Mouse (Mus musculus): ENCODE results near the gene Foxn4. TPM values are rescaled to one million over a fixed set of nuclear protein-coding genes. Genes with fewer than 3 reads are reported as not detected.
A peak's percentile ranks its signal among the peaks of the same experiment; 100 is the strongest.

Foxn4 gene
- total RNA-seq, 2 experiments from 2014 or later: not detected

DNA sequence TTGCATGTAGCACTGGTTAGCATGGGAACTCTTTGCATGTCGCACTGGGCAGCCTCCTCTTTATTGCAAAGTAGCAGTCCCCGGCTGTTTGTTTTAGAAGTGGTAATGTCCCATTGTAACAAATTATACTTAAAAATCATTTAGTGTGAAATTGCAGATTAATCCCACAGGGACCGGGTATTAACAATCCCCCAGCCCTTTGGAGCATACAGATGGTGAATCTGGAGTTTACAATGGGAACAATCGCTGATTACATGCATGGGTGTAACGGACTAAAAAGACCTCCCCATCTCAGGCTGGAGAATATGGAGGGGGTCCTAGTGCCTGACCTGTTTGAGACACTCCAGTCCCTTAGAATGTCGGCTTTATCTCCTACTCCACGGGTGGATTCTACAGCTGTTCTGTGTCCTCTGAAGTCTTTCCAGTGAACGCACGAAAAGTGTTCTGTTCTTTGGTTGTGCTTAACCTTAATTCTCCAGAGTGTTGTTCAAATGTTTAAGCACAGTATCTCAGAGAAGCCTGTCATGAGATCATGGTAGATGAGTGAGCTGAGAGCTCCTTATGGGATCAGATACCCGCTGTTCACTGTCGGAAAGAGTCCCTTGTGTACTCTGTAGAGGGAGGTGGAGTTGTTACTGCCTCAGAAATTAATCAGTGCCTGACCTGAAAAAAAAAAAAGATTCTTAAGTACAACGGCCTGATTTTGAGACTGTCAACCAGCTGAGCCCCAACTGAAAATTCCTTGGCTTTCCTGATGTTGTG is 6.0 kb upstream of the Foxn4 start:
- DNase-seq: no peak

DNA sequence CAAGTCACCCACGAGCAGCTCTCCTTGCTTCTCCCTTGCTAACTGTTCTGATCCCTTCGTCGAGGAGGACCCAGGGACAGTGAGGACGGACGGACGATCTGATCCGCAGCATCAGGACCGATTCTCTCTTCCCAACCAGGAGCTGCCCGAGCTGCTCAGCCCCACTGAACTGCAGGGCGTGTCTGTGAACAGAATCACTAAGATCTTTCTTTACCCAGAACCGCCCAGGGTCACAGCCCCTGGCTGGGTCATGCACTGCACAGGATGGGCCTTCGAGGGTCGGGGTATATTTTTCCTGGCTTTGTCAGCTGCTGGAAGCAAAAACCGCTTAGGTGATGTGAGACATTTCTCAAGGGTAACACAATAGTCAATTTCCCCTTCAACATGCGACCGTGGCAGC is 2.4 kb upstream of the Foxn4 start:
- no peak for DNase-seq

DNA sequence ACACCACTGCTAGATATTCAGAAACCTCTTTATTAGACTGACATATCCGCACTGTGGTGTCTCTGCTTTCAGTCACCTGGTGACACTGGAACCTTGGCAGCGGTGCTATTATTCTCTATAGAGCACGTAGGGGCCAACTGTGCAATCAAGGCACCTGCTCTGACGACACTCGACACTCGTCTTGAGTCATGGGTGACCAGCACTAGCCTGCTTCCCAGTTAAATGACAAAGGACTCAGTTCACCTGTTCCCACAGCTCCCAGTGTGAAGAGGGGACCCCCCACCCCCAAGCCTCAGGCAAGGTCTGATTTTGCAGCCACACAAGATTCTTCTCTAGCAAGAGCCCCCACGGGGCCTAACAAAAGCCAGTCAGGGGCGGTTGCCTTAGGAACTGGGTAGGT is 1.7 kb upstream of the Foxn4 start:
- DNase-seq: no peak

DNA sequence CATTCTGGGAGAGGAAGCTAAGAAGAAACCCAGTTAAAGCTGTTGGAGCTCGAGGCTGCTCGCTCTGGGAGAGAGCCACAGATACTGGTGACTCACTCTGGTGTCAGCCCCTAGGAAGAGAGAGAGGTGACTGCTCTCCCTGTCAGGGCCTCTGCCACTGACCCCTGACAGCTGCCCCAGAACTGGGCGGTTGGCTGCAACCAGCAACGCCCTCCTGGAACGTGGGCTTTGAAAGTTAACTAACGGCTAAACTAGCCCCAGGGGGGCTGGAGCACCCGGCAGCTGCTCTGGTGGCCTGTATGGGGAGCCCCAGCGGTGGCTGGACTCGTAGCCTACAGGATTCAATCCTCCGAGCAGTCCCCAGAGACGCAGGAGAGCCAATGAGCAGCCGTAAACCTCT is 3.6 kb downstream of the Foxn4 start:
- DNase-seq: no peak

DNA sequence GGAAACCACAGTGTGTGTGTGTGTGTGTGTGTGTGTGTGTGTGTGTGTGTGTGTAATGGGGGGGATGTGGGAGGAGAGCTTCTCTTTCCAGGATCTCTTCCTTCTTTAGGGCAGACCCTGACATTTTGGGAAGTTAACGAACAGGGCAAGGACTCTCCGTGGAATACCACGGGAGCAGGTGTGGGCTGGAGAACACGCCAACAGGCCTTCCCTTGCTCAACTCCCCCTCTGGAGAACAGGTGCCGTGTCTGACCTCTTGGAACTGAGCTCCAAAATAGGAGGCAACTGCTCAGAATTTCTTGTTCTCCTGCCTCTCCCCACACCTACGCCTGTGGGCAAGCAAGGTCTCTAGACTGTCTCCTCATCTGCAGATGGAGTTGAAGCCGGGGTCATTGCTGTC is 4.1 kb downstream of the Foxn4 start:
- no peak for DNase-seq

DNA sequence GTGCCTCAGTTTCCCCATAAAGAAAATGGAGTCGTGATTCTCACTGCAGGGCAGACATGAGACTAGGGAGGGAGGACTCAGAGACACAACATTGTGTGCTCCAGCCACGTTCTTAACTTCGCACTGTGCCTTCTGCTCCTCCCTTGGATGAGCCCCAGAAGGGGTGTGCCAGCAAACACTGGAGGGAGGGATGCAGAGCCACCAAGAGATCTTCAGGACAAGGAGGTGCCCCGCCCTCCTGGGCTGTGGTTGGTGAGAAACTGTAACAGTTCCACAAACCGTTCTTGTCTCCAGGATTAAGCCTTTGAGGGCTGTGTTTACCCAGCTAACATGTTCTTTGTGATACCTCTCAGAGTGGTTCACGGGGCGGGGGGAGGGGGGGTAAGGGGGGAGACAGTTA is 5.0 kb downstream of the Foxn4 start:
- DNase-seq: no peak

DNA sequence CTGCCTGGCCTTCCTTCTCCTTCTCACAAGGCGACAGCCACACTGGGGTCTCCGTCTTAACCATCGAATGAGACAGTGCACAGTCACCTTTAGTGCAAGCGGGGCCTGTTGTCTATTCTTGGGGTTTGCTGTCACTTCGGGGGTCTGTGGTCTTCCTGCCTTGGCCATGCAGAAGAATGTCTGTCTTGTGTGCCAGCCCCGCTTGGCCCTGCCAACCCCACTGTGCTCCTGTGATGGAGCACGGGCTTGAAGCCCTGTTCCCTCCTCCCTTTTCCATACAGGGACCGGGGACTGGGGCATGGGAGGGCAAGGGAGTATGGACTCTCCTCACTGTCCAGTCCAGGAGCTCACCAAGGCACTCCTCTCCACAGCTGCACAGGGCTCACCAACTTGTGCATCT is 8.8 kb downstream of the Foxn4 start:
- DNase-seq: no peak

DNA sequence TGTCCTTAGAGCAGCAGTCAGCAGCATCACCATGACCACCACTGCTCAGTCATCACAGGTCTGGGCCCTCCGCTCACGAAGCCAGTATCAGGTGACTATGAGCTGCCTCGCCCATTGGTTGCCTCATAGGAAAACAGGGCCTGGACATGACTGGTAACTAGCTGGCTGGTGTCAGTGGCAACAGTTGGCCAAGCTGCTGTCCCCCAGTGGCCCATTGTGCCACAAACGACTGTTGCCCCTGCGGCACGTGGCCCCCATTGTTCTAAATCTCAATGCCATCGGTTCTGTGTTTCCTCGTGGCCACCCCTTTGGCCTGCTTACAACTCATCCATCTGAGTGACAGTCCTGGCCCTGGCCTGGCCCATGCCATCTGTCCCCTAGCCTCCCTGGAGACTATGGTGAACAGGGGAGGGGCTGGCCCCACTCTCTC is 9.6 kb downstream of the Foxn4 start:
- DNase-seq: no peak

DNA sequence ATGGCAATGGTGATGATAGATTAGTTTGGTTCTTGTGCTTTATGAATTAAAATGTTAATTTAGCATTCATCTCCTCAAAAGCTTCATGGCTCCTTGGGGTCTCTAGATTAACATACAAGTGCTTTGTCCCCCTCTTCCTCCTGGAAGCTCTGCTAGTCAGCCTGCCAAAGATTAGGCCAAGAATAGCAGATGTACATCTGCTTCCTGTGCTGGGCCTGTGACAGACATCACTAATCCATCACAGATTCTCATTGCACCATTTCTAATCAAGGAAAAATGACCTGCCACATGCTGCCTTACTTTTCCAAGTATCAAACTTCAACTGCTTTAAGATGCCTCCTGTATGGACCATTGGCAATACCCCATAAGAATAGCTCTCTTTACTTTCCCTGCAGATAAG is 12.1 kb downstream of the Foxn4 start:
- no peak for DNase-seq

DNA sequence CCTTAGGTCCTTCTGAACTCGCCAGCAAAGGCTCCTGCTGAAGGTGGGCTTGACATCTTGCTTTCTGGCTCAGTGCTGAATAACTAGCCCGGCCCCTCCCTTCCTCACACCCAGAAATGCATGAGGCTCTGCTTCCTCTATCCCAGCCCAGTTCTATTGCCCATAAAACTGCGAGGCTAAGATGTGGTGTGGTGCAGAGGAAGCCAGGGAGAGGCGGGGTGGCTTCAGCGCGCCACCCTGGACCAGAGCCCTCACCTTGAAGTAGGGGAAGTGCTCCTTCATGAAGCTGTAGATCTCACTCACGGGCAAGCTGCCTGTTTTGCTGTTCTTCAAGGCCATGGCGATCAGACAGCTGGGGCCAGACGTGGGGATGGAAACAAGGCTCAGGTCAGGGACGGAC is 14.1 kb downstream of the Foxn4 start:
- no peak for DNase-seq

DNA sequence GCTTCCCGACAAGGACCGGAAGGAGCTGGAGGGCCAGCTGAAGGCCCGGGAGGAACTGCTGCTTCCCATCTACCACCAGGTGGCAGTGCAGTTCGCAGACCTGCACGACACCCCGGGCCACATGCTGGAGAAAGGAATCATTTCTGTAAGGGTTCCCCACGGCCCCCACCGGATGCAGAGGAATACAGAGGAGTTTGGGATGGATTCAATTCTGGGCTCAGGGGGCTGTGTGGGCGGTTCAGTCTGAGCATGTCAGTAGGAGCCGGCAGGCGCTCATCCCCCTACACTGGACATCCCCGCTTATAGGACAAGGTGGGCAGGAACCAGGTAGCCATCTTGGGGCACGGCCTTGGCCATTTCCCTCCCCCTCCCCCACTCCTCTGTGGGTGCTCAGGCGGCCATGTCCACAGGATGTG is 25.4 kb downstream of the Foxn4 start:
- DNase-seq: peak; percentile 56 to 78

DNA sequence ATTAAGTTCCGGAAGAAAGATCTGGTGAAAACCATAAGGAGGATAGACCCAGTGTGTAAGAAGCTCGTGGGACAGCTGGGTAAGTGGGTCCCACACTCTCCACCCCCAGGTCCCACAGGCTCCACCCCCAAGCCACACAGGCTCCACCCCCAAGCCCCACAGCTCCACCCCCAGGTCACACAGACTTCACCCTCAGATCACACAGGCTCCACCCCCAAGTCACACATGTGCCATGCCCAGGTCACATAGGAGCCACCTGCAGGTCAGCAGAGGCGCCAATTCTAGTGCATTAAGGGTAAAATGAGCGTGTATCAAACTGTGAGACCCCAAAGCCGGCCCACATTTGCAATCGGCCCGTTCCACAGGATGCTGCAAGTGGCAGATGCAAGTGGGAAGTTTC is 27.1 kb downstream of the Foxn4 start:
- DNase-seq: no peak

DNA sequence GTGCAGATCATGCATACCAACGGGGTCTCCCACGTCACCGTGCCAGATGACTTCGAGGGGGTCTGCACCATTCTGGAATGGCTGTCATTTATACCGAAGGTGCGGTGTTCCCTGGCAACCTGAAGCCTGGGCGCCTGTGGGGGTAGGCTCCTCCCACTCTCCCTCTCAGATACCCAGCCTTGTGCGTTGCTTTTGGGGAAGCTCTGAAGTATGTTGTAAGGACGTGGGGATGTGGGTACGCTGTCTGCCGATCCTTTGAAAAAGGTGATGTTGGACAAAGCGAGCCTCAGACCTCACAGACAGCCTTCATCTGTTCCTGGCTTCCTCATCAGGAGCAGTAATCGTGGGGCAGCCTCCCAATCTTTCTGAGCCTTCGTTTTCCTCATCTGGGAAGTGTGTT is 33.9 kb downstream of the Foxn4 start:
- DNase-seq: no peak

DNA sequence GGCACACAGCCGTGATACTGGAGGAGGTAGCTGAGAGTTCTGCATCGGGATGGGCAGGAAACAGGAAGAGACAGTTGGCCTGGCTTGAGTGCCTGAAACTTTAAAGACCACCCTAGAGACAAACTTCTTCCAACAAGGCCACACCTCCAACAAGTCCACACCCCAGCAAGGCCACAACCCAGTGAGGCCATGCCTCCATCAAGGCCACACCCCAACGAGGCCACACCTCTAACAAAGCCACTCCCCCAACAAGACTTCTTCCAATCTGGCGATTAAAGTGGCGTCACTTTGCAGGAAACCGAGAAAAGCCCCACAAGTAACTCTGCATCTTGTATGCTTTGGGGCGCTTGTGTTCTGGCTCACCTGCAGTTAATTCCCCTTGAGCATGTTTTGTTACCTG is 34.7 kb downstream of the Foxn4 start:
- DNase-seq: no peak

DNA sequence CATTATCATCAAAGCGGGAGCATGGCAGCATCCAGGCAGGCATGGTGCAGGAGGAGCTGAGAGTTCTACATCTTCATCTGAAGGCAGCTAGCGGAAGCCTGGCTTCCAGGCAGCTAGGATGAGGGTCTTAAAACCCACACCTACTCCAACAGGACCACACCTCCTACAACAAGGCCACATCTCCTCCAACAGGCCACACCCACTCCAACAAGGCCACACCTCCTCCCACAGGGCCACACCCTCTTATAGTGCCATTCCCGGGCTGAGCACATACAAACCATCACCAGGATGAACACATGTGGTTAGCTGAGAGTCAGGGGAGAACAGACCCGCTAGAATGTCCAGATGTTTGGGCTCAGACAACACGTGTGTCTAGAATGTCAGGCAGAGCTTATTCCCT is 44.7 kb downstream of the Foxn4 start:
- no peak for DNase-seq

DNA sequence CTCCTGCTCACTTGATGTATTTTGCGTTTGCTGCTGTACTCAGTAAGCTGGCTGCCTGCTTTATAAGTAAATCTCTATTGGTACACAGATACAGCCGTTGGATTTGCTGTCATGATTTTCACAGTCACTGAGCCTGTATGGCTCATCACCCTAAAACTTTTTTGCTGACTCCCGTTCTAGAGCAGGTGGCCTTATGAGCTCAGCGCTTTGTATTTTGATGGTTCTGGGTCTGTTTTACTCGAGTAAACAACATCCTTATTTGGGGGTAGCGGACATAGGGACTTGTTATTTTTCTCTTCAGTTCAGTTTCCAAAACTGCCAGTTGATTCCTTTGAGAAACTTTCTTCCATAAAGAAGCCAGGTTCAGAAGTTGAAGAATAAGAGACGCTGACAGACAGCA is 47.6 kb downstream of the Foxn4 start:
- no peak for DNase-seq

DNA sequence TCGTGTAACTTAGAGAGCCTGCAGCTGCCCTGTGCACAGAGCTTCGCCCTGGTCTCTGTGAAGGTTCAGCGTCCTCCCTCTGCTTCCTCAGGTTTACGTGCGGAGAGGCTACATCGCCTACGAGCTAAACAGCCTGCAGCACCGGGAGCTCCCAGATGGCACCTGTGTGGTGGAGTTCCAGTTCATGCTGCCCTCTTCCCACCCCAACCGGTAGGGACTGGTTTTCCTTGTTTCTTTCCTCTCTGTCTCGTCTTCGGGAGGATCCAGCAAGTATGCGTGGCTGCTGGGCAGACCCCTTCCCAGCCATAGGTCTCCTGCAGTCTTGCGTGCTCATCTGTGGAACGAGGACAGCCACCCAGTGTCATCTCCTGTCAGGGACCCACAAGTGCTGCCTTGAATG is 54.8 kb downstream of the Foxn4 start:
- no peak for DNase-seq

DNA sequence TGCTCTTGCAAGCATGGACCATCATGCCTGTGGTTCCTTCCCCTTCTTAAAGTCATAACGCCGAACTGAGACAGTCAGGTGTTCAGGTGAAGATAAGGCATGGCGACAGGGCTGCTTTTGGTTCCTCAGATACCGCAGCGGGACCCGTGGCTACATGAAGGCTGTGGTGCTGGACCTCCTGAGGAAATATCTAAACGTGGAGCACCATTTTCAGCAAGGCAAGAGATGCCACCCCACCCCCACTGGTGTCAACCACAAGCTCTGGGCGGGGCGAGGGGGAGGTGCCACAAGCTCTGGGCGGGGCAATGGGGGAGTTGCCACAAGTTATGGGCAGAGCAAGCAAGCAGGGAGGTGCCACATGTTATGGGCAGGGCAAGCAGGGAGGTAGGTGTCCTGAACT is 60.4 kb downstream of the Foxn4 start:
- no peak for DNase-seq

DNA sequence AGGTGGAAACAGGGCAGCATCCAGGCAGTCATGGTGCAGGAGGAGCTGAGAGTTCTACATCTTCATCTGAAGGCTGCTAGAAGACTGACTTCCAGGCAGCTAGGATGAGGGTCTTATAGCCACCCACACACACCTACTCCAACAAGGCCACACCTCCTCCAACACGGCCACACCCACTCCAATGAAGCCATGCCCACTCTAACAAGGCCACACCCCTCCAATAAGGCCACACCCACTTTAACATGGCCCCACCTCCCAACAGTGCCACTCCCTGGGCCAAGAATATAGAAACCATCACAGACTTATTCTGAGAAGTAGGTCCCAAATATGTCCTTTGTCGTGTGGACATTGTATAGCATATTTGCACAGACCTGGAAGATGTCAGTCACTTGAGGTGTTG is 67.4 kb downstream of the Foxn4 start:
- DNase-seq: no peak

Other genes starting within 250 kb of the Foxn4 start
- gene Usp30, start 208.3 kb downstream of the Foxn4 start, total RNA-seq (2021): 10 to 100 TPM; 10.4 to 11.6 TPM
- not detected for gene Svop, start 182.2 kb downstream of the Foxn4 start, total RNA-seq (2021)
- 1 to 10 TPM; 1.3 to 1.5 TPM for gene Alkbh2, start 145.6 kb downstream of the Foxn4 start, total RNA-seq (2021)
- 10 to 100 TPM; 24.8 to 26.0 TPM for gene Ung, start 143.4 kb downstream of the Foxn4 start, total RNA-seq (2021)
- gene Acacb, start 127.3 kb downstream of the Foxn4 start, total RNA-seq (2021): 100 to 1,000 TPM; 238 to 247 TPM
- gene Myo1h, start 15.4 kb upstream of the Foxn4 start, total RNA-seq (2021): under 1 TPM; 0.27 to 0.85 TPM
- gene Kctd10, start 106.7 kb upstream of the Foxn4 start, total RNA-seq (2021): 10 to 100 TPM; 49.1 to 51.0 TPM
- 10 to 100 TPM; 98.2 to 98.3 TPM for gene Ube3b, start 106.8 kb upstream of the Foxn4 start, total RNA-seq (2021)
- gene Mmab, start 170.3 kb upstream of the Foxn4 start, total RNA-seq (2021): 10 to 100 TPM; 22.3 to 26.3 TPM
- 1 to 10 TPM; 9.2 TPM for gene Mvk, start 170.5 kb upstream of the Foxn4 start, total RNA-seq (2021)